Mouse (Mus musculus) layer of hippocampus, postnatal 25 days (tissue): ENCODE measurements around the gene Ypel5. TPM values are rescaled to one million over a fixed set of nuclear protein-coding genes. Genes with fewer than 3 reads are reported as not detected.

Experiments used
- total RNA-seq, 2 experiments: library from RNA; stranded (reverse); gene quantifications; 2 replicates each; pipeline ENCODE4 v1.2.3; 2021

Gene Ypel5
- total RNA-seq, 2 experiments from 2014 or later: 86.1 to 98.7 TPM

Other genes starting within 250 kb of the Ypel5 start
- gene Alk, start 231.8 kb upstream of the Ypel5 start, total RNA-seq: 1 to 10 TPM; 5.8 to 6.1 TPM
- 10 to 100 TPM; 34.2 to 36.1 TPM for gene Lbh, start 81.9 kb downstream of the Ypel5 start, total RNA-seq